Mouse (Mus musculus) midbrain, embryonic 11.5 days (tissue): ENCODE results near the gene Mknk1. TPM values are rescaled to one million over a fixed set of nuclear protein-coding genes. Genes with fewer than 3 reads are reported as not detected.

Experiments
- ATAC-seq: fragments of 200-750 bp; cut with Nextera tagmentation; 2 replicates; pipeline ENCODE4 v1.8.0; 2017; ENCODE audit warnings: moderate TSS enrichment, moderate library complexity; ENCODE audit not compliant: low FRiP score
- DNase-seq: peaks from one replicate; pipeline ENCODE4 v3.0.0; 2015; ENCODE audit warnings: low spot score; ENCODE audit errors: missing footprints
- H3K27ac ChIP-seq: fragments of 300-500 bp; sonication (generic); 2 replicates; pipeline ENCODE4 v1.5.1; 2014; ENCODE audit warnings: low read depth, low read length
- H3K27me3 ChIP-seq: fragments of 300-500 bp; sonication (generic); 2 replicates; pipeline ENCODE4 v1.6.1; 2014; ENCODE audit warnings: mild to moderate bottlenecking, low read length, moderate library complexity, mixed read lengths; ENCODE audit not compliant: control insufficient read depth, insufficient read depth
- H3K36me3 ChIP-seq: fragments of 300-500 bp; sonication (generic); 2 replicates; pipeline ENCODE4 v1.6.1; 2014; ENCODE audit warnings: mild to moderate bottlenecking, low read length, moderate library complexity, mixed read lengths; ENCODE audit not compliant: control insufficient read depth, insufficient read depth
- H3K4me1 ChIP-seq: fragments of 300-500 bp; sonication (generic); 2 replicates; pipeline ENCODE4 v1.6.1; 2014; ENCODE audit warnings: low read length; ENCODE audit not compliant: control insufficient read depth, insufficient read depth
- H3K4me2 ChIP-seq: fragments of 300-500 bp; sonication (generic); 2 replicates; pipeline ENCODE4 v1.6.1; 2014; ENCODE audit warnings: mild to moderate bottlenecking, moderate library complexity
- H3K4me3 ChIP-seq: fragments of 300-500 bp; sonication (generic); 2 replicates; pipeline ENCODE4 v1.5.1; 2014; ENCODE audit warnings: low read depth, low read length
- H3K9ac ChIP-seq: fragments of 300-500 bp; sonication (generic); 2 replicates; pipeline ENCODE4 v1.6.1; 2014; ENCODE audit warnings: low read length
- H3K9me3 ChIP-seq: fragments of 300-500 bp; sonication (generic); 2 replicates; pipeline ENCODE4 v1.6.1; 2016; ENCODE audit warnings: low read length; ENCODE audit not compliant: control insufficient read depth
- WGBS: fragments of 180-500 bp; shearing (Covaris S2); extraction: QIAGEN DNeasy Blood & Tissue Kit; methylation state at CpG from one replicate; pipeline ENCODE4 v1.1.7; 2014; 5-methylcytosine and 5-hydroxymethylcytosine counted together
- polyA plus RNA-seq: library from polyadenylated mRNA; unstranded; fragments of >200 nt; fragmentation: Nextera tagmentation; extraction: Ambion mirVana; gene quantifications from 2 replicates; pipeline ENCODE4 v1.2.1, GENCODE M21; 2014

Gene Mknk1
- polyA plus RNA-seq, 1 experiment from 2014 or later = 17.9 TPM

GRCm38 (mm10) chr4:115869512-115870210, 30.7 kb downstream of the Mknk1 start:
- peak; percentile 90 for DNase-seq
- Histone ChIP-seq H3K4me2 (0 out of 2 replicates have a peak overlapping the region, but pooled peaks have one; percentile 3), H3K9ac (peak overlapping the region; percentile 36; the same call in 1 of the 2 replicates), H3K4me1 (peaks cover 12% of the 10 kb centered on the region), H3K4me3 (no peak overlapping the region), H3K27me3 (no peaks in the 10 kb centered on the region), H3K36me3 (no peaks in the 10 kb centered on the region), H3K27ac (peak overlapping the region; percentile 30; the same call in 1 of the 2 replicates), H3K9me3 (no peaks in the 10 kb centered on the region)
- WGBS = 13% methylated on average over 16 of the region's 16 CpGs
- peak; percentile 69 for ATAC-seq

- DNase-seq (no peak), ATAC-seq (no peak)
- H3K4me3 ChIP-seq = no peak overlapping the region
- H3K36me3 ChIP-seq = peaks cover 4% of the 10 kb centered on the region; the same call in 1 of the 2 replicates
- no peak overlapping the region for H3K4me2 ChIP-seq
- no peaks in the 10 kb centered on the region for H3K9me3 ChIP-seq
- peaks cover 27% of the 10 kb centered on the region for H3K4me1 ChIP-seq
- H3K9ac ChIP-seq = no peak overlapping the region
- H3K27me3 ChIP-seq = no peaks in the 10 kb centered on the region
- no peak overlapping the region for H3K27ac ChIP-seq
- 76% methylated on average over 3 of the region's 3 CpGs for WGBS
Observed at GRCm38 (mm10) chr4:115873231-115873630, 34.2 kb downstream of the Mknk1 start.

DNA sequence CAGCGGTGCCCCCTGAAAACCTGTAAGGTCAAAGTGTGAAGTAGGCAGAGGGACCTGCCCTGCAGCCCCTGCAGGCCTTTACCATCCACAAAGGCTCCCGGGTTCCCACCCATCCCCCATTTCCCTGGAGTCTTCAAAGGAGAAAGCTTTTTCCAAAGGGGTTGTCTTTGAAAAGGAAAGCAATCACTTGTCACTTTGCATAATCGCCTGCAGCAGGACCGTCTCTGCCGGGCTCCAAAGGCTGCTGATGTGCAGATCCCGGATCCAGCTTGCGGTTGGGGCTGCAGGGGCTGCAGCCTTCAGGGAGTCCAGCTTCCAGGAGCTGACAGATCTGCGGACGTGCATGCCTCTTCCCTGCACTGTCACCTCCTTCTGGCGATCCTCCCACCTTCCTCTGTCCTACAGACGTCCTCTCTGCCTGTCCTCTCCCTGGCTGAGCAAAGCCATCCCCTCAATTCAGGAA, 39.2 kb downstream of the Mknk1 start:
- Histone ChIP-seq H3K27ac (peak overlapping the region; percentile 89), H3K36me3 (peaks cover 4% of the 10 kb centered on the region; the same call in 1 of the 2 replicates), H3K4me3 (no peak overlapping the region), H3K9ac (peak overlapping the region; percentile 57), H3K4me1 (peaks cover 55% of the 10 kb centered on the region), H3K9me3 (no peaks in the 10 kb centered on the region), H3K4me2 (peak overlapping the region; percentile 38), H3K27me3 (no peaks in the 10 kb centered on the region)
- peak; percentile 81 for ATAC-seq
- peak; percentile 97 for DNase-seq
- 1% methylated on average over 11 of the region's 11 CpGs for WGBS

- no peak for ATAC-seq
- peaks cover 4% of the 10 kb centered on the region; the same call in 1 of the 2 replicates for H3K36me3 ChIP-seq
- 21% methylated on average over 9 of the region's 9 CpGs for WGBS
- no peaks in the 10 kb centered on the region for H3K27me3 ChIP-seq
- H3K9me3 ChIP-seq = no peaks in the 10 kb centered on the region
- H3K27ac ChIP-seq = peak overlapping the region; percentile 89
- peak overlapping the region; percentile 57; the same call in 1 of the 2 replicates for H3K9ac ChIP-seq
- peak; percentile 87 for DNase-seq
- peaks cover 55% of the 10 kb centered on the region for H3K4me1 ChIP-seq
- H3K4me3 ChIP-seq = no peak overlapping the region
- peak overlapping the region; percentile 38; the same call in 1 of the 2 replicates for H3K4me2 ChIP-seq
Observed at GRCm38 (mm10) chr4:115878828-115879227, 39.8 kb downstream of the Mknk1 start.

GRCm38 (mm10) chr4:115881183-115881582, 42.2 kb downstream of the Mknk1 start:
- H3K27me3 ChIP-seq = no peaks in the 10 kb centered on the region
- H3K4me2 ChIP-seq = peak overlapping the region; percentile 5; the same call in 1 of the 2 replicates
- DNase-seq = peak; percentile 95
- no peaks in the 10 kb centered on the region for H3K9me3 ChIP-seq
- no peak overlapping the region for H3K4me3 ChIP-seq
- ATAC-seq = peak; percentile 73
- H3K36me3 ChIP-seq = peaks cover 2% of the 10 kb centered on the region; the same call in 1 of the 2 replicates
- H3K9ac ChIP-seq = no peak overlapping the region
- WGBS = 0% methylated on average over 1 of the region's 1 CpGs
- peak overlapping the region; percentile 32; the same call in 1 of the 2 replicates for H3K27ac ChIP-seq
- H3K4me1 ChIP-seq = peaks cover 55% of the 10 kb centered on the region

DNA sequence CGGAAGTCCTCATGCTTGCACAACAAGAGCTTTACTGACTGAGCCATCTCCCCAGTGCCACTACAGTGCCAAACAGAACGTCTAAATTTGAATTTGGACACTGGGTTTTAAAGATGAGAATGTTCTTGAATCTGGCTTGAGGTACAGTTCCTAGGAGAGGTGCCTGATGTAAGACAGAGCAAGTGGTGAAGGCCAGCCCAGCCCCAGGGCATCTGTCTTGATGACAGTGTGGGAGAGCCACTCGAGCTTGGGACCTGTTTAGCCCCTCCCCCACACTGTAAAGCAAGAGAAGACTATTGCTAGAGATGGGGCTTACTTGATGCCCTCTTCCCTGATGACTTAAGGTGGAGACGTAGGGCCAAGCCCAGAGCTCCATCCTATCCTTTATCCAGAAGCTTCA, 43.2 kb downstream of the Mknk1 start:
- Histone ChIP-seq H3K27ac (no peak overlapping the region), H3K36me3 (no peaks in the 10 kb centered on the region), H3K4me3 (no peak overlapping the region), H3K4me1 (peaks cover 50% of the 10 kb centered on the region), H3K4me2 (no peak overlapping the region), H3K9ac (no peak overlapping the region), H3K27me3 (no peaks in the 10 kb centered on the region), H3K9me3 (no peaks in the 10 kb centered on the region)
- ATAC-seq (no peak), DNase-seq (no peak)
- 66% methylated on average over 4 of the region's 4 CpGs for WGBS

- H3K36me3 ChIP-seq = no peaks in the 10 kb centered on the region
- H3K4me2 ChIP-seq = no peak within 1 kb of the TSS
- DNase-seq (no peak), ATAC-seq (no peak)
- no peak within 1 kb of the TSS for H3K9ac ChIP-seq
- no peak within 1 kb of the TSS for H3K4me3 ChIP-seq
- 72% methylated on average over 6 of the region's 6 CpGs for WGBS
- H3K9me3 ChIP-seq = no peaks in the 10 kb centered on the region
- H3K27ac ChIP-seq = no peak within 1 kb of the TSS
- peaks cover 2% of the 10 kb centered on the region; the same call in 1 of the 2 replicates for H3K27me3 ChIP-seq
- H3K4me1 ChIP-seq = peaks cover 31% of the 10 kb centered on the region
Observed at GRCm38 (mm10) chr4:115884022-115884421, 45.0 kb downstream of the Mknk1 start, which contains the start of gene Kncn. TSS of gene Kncn (plus strand) at chr4:115884400.

GRCm38 (mm10) chr4:115885846-115886245, 46.8 kb downstream of the Mknk1 start:
- Histone ChIP-seq H3K4me2 (no peak overlapping the region), H3K4me3 (no peak overlapping the region), H3K9me3 (no peaks in the 10 kb centered on the region), H3K36me3 (no peaks in the 10 kb centered on the region), H3K27me3 (peaks cover 13% of the 10 kb centered on the region), H3K4me1 (peaks cover 24% of the 10 kb centered on the region), H3K9ac (no peak overlapping the region), H3K27ac (no peak overlapping the region)
- DNase-seq (no peak), ATAC-seq (no peak)
- 84% methylated on average over 3 of the region's 3 CpGs for WGBS

GRCm38 (mm10) chr4:115886875-115887274, 47.9 kb downstream of the Mknk1 start:
- WGBS = 47% methylated on average over 1 of the region's 1 CpGs

More at GRCm38 (mm10) chr4:115886875-115887274, 47.9 kb downstream of the Mknk1 start:
- Histone ChIP-seq H3K4me3 (no peak overlapping the region), H3K36me3 (no peaks in the 10 kb centered on the region), H3K27ac (no peak overlapping the region), H3K4me1 (peaks cover 14% of the 10 kb centered on the region), H3K27me3 (peaks cover 20% of the 10 kb centered on the region), H3K4me2 (no peak overlapping the region), H3K9ac (no peak overlapping the region), H3K9me3 (no peaks in the 10 kb centered on the region)
- no peak for DNase-seq
- ATAC-seq = no peak
